Mouse (Mus musculus): Measurements from ENCODE around the gene Wdr17.

Gene Wdr17

GRCm38 (mm10) chr8:54886987-54887785 lies at the start of gene Wdr17:
Wdr17 (minus strand) TSS chr8:54887184.
- DNase-seq: no peak

- no peak for DNase-seq
Measured at GRCm38 (mm10) chr8:54932306-54932705, 45.3 kb upstream of the Wdr17 start.

- DNase-seq: no peak
Measured at GRCm38 (mm10) chr8:54924936-54925335, 38.0 kb upstream of the Wdr17 start.

DNA sequence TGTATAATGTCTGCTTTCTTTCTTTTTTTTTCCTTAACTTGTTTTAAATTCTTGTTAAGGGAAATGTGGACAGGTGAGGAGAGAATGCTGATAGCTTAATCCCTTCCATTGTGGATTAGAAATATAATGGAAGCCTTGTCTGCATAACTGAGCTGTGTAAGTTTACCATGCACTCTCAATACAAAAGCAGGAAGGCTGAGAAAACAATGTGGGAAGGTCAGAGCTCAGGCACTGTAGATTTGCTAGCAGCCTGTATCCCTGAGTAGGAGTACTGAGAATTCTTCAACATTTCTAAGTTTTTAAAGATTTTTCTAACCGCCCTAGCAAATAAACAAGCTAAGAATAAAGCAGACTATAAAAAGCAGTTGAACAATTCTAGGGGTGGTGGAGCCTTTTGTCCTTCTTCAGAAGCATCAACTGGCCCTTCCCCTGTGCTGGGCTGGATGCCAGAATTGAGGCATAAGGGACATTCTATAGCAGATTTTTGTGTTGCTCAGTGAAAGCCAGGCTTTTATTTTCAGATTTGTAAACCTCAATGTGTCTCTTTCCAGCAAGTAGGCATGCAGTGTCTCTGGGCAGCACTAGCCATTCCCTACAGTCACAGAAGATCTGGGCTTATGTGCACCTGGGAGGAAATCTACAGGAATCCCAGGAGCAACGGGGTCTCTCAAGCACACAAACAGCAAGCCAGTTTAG lies 35.3 kb upstream of the Wdr17 start:
- no peak for DNase-seq

- DNase-seq: no peak
Measured at GRCm38 (mm10) chr8:54917710-54918109, 30.7 kb upstream of the Wdr17 start.

- no peak for DNase-seq
Measured at GRCm38 (mm10) chr8:54912891-54913290, 25.9 kb upstream of the Wdr17 start.

DNA sequence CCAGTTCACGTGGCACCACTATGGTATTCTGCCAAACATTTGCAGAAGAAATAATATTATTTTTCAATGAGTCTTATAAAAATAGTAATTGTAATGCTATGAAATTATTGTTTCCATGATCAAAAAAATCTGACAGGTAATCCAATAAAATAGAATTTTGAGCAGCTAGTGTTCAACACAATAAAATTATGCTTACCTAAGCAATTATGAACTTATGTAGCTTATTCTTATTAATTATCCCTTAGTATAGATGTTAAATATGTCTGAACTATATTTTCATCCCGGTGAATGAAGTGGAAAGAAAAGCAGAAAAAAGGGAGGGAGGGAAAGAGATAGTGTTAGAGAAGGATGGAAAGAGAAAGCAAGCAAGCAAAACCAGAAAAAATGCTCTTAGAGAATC lies 12.5 kb upstream of the Wdr17 start:
- no peak for DNase-seq

DNA sequence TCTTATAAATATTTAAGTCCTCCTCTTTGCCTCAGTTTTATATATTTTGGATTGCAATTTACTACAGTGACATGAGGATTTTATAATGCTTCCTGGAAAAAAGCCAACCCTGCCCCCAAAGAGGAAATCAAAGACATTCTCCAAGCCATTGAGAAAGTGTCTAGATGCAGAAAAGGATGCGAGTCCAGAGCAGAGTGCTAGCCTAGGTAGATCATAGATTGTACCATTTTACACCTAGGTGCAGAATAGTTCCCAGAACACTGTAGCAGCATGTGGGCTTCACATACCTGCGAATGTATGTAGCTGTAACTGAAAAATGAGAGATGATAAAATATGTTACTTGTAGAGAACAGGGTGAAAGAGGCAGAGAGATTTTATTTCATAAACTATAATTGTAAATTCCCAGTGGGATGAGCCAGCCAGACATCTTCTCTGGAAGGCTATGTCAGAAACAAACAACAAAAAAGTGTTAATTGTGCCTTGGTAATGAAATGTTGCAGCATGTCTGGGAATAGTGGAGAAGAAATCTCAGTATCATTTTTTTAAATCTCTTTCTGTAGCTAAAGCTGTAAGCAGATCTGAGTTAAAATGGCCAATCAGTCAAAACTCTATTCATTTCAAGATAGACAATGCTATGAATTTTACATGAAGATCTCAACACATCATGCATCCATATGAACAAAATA lies 7.8 kb upstream of the Wdr17 start:
- DNase-seq: no peak

- no peak for DNase-seq
Measured at GRCm38 (mm10) chr8:54894180-54894579, 7.2 kb upstream of the Wdr17 start.

GRCm38 (mm10) chr8:54886560-54886959 lies 424 bp downstream of the Wdr17 start:
- no peak for DNase-seq

- no peak for DNase-seq
Measured at GRCm38 (mm10) chr8:54876458-54876857, 10.5 kb downstream of the Wdr17 start.

- no peak for DNase-seq
Measured at GRCm38 (mm10) chr8:54864761-54865064, 22.3 kb downstream of the Wdr17 start.

DNA sequence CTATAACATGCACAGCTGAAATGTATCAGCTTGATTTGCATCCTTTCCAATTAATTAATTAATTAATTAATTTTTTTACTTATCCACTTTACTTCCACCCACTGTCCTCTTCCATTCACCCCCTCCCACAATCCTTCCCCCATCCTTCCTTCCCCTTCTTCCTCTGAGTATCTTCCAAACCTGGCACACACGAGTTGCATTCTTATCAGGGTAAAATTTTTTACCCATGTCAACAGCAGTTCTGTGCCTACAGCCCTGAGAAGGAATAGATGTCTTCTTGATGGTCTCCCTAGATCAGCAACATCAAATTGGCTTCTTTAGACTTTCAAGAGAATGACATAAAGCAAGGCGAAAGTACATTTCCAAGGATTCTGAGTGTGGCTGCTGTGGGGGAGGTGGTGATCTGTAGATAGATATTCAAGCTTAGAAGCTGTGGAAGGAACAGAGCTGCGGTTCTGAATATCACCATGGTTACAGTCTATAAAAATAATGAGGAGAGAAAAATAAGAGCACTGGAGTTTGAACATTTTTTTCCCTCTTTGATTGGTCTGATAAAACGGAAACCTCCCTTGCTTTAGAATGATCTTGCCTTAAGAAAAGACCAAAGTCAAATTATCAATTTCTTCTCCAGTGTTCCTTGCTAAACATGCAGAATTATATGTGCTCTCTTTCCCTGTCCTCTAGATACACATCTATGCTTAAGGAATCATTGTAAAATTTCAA lies 22.8 kb downstream of the Wdr17 start:
- DNase-seq: no peak

GRCm38 (mm10) chr8:54836029-54836959 lies 50.7 kb downstream of the Wdr17 start:
- no peak for DNase-seq

DNA sequence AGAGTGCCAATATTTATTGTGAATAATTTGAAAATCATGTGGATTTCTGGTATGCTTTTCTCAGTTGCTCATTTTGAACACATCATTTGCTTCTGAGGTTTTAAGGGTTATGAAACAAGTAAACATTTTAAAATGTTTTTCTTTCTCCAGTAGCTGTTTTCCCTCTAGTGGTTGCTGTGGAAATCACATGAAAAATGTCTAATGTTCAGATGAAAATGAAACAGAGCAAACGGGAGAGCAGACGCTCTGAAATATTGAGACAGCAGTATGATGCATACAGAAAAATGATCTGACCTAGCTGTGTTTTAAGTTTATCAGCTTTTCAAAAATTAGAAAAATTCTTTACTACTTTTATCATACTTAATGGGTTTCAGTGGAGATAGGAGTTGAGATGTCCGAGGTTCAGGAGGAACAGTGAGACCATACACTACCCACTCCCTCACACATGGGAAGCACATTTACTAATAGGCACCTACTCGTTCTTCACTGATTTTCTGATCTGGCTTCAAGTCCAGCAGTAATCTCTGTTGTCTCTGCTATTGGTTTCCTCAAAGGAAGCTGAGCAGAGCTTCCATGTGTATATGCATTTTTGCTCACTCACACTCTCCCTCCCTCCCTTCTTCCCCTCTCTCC lies 57.1 kb downstream of the Wdr17 start:
- DNase-seq: no peak

DNA sequence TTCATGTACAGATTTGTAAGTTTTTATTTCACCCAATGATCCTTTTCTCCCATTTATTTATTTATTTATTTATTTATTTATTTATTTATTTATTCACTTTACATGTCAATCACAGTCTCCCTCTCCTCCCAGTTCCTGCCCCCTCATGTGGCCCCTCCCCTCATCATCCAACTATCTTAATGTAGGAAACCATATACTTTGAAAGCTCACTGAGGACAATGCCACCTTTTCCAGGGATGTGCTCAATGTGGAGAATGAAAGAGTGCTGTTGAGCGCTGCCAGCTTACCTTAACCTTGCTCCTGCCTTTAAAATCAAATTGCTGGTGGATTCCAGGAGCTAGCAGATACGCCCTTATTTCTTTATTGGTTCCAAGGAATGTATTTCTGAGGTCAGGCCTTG lies 59.0 kb downstream of the Wdr17 start:
- DNase-seq: no peak

- DNase-seq: no peak
Measured at GRCm38 (mm10) chr8:54822956-54823355, 64.0 kb downstream of the Wdr17 start.

GRCm38 (mm10) chr8:54818651-54819050 lies 68.3 kb downstream of the Wdr17 start:
- no peak for DNase-seq

- no peak for DNase-seq
Measured at GRCm38 (mm10) chr8:54808217-54808616, 78.8 kb downstream of the Wdr17 start.

DNA sequence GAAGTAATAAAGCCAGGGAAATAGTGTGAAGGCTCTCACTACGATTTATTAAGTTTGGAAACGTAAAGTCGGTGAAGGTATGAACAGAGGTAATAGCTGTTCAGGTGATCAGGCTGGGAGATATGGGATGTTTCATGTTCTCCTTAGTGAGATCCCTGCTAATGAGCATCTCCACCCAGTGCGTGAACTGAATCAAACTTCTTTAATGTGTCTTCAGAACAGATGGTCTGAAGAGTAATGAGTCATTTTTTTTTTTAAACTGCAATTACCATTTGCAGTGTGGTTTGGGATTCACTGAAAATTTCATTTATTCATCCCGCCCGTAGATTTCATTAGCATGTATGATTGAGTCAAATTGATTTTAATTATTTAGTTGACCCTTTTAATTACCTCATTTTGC lies 80.8 kb downstream of the Wdr17 start:
- no peak for DNase-seq

DNA sequence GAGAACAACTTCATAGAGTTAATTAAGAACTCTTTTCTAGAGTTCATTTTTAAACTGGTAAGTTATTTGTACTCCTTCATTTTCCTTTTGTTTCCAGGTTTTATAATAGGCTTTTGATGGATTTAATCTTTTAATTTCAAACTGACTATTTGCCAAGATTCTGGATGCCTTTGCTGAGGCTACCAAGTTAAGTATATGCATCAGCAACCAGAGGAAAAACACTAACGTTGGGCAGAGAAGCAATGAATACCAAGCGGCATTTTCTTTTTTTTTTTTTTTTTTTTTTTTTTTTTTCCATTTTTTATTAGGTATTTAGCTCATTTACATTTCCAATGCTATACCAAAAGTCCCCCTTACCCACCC lies 94.3 kb downstream of the Wdr17 start:
- DNase-seq: no peak
